Mouse (Mus musculus): ENCODE measurements around the gene Ccnyl1. TPM values are rescaled to one million over a fixed set of nuclear protein-coding genes. Genes with fewer than 3 reads are reported as not detected.
"Not testable (repeated sequence)": the region's sequence is repeated elsewhere in the genome, so short reads cannot be mapped to it uniquely, and the experiment has no call there.

Gene Ccnyl1
- 16.3 and 19.5 TPM in 2 replicates for total RNA-seq (2014; fragmentation: Nextera tagmentation)
- 13.5 and 14.2 TPM in 2 replicates for total RNA-seq (2017)
- polyA plus RNA-seq (2012): 50.2 and 71.2 TPM in 2 replicates

- TF ChIP-seq TAL1 (conservative IDR thresholded peaks at IDR 0.05; ENCODE audit: low read depth, low read length) (no peak), POLR2AphosphoS5 (IDR thresholded peaks at IDR 0.05; ENCODE audit: insufficient replicate concordance, low read depth, low read length) (peak; percentile 81)
- peaks cover 36% of the 10 kb centered on the region for H3K4me1 ChIP-seq (ENCODE audit: insufficient read depth, low read depth, low read length)
- peak; percentile 97 for ATAC-seq (ENCODE audit: extremely low read depth, insufficient number of reproducible peaks, low FRiP score, poor library complexity, severe bottlenecking)
These were observed at the start of gene Ccnyl1 for GRCm38 (mm10) chr1:64690213-64691013. Gene Ccnyl1, plus strand, starts transcription at chr1:64690455.

GRCm38 (mm10) chr1:64641069-64641468, 49.2 kb upstream of the Ccnyl1 start:
- peaks cover 9% of the 10 kb centered on the region for H3K4me1 ChIP-seq (ENCODE audit: insufficient read depth, low read depth, low read length)
- no peak overlapping the region for H3K4me3 ChIP-seq (ENCODE audit: low read depth, low read length)
- H3K9me3 ChIP-seq (replicated peaks): no peaks in the 10 kb centered on the region
- no peaks in the 10 kb centered on the region for H3K36me3 ChIP-seq (replicated peaks)
- no peak for ATAC-seq (ENCODE audit: extremely low read depth, insufficient number of reproducible peaks, low FRiP score, poor library complexity, severe bottlenecking)
- TF ChIP-seq POLR2AphosphoS5 (IDR thresholded peaks at IDR 0.05; ENCODE audit: insufficient replicate concordance, low read depth, low read length): no peak
- H3K27me3 ChIP-seq (ENCODE audit: insufficient read depth, low read length): peaks cover 28% of the 10 kb centered on the region
- DNase-seq (ENCODE audit: low spot score): no peak

More at GRCm38 (mm10) chr1:64690213-64691013, at the start of gene Ccnyl1:
- Histone ChIP-seq H3K9me3 (replicated peaks) (no peaks in the 10 kb centered on the region), H3K27me3 (ENCODE audit: insufficient read depth, low read length) (no peaks in the 10 kb centered on the region), H3K4me3 (ENCODE audit: low read depth, low read length) (peak within 1 kb of the TSS; percentile 84), H3K36me3 (replicated peaks) (peaks cover 10% of the 10 kb centered on the region)
- DNase-seq (ENCODE audit: low spot score): peak; percentile 99

GRCm38 (mm10) chr1:64642541-64642940, 47.7 kb upstream of the Ccnyl1 start:
- H3K4me3 ChIP-seq (ENCODE audit: low read depth, low read length); ATAC-seq (ENCODE audit: extremely low read depth, insufficient number of reproducible peaks, low FRiP score, poor library complexity, severe bottlenecking); H3K9me3 ChIP-seq (replicated peaks); H3K36me3 ChIP-seq (replicated peaks); DNase-seq (ENCODE audit: low spot score); H3K4me1 ChIP-seq (ENCODE audit: insufficient read depth, low read depth, low read length): not testable (repeated sequence)
- peaks cover 28% of the 10 kb centered on the region for H3K27me3 ChIP-seq (ENCODE audit: insufficient read depth, low read length)

- Histone ChIP-seq H3K4me1 (ENCODE audit: insufficient read depth, low read depth, low read length) (peaks cover 3% of the 10 kb centered on the region), H3K36me3 (replicated peaks) (no peaks in the 10 kb centered on the region), H3K4me3 (ENCODE audit: low read depth, low read length) (no peak overlapping the region), H3K27me3 (ENCODE audit: insufficient read depth, low read length) (peaks cover 20% of the 10 kb centered on the region), H3K9me3 (replicated peaks) (no peaks in the 10 kb centered on the region)
- DNase-seq (ENCODE audit: low spot score): no peak
- ATAC-seq (ENCODE audit: extremely low read depth, insufficient number of reproducible peaks, low FRiP score, poor library complexity, severe bottlenecking): no peak
- TF ChIP-seq TAL1 (conservative IDR thresholded peaks at IDR 0.05; ENCODE audit: low read depth, low read length) (no peak), GATA1 (IDR thresholded peaks at IDR 0.05; ENCODE audit: borderline replicate concordance, low read length) (no peak), CTCF (IDR thresholded peaks at IDR 0.05; ENCODE audit: low read depth, low read length) (no peak), GATA2 (IDR thresholded peaks at IDR 0.05; ENCODE audit: borderline replicate concordance, low read depth, low read length) (no peak), POLR2AphosphoS5 (IDR thresholded peaks at IDR 0.05; ENCODE audit: insufficient replicate concordance, low read depth, low read length) (no peak)
These were observed 45.7 kb upstream of the Ccnyl1 start for GRCm38 (mm10) chr1:64644513-64644912.

GRCm38 (mm10) chr1:64649362-64650124, 40.7 kb upstream of the Ccnyl1 start:
- Histone ChIP-seq H3K4me1 (ENCODE audit: insufficient read depth, low read depth, low read length) (no peaks in the 10 kb centered on the region), H3K27me3 (ENCODE audit: insufficient read depth, low read length) (peaks cover 31% of the 10 kb centered on the region), H3K4me3 (ENCODE audit: low read depth, low read length) (no peak overlapping the region), H3K9me3 (replicated peaks) (no peaks in the 10 kb centered on the region), H3K36me3 (replicated peaks) (no peaks in the 10 kb centered on the region)
- DNase-seq (ENCODE audit: low spot score): no peak
- no peak for TF ChIP-seq TAL1 (conservative IDR thresholded peaks at IDR 0.05; ENCODE audit: low read depth, low read length)
- TF ChIP-seq POLR2AphosphoS5 (IDR thresholded peaks at IDR 0.05; ENCODE audit: insufficient replicate concordance, low read depth, low read length): no peak
- no peak for TF ChIP-seq CTCF (IDR thresholded peaks at IDR 0.05; ENCODE audit: low read depth, low read length)
- no peak for TF ChIP-seq GATA2 (IDR thresholded peaks at IDR 0.05; ENCODE audit: borderline replicate concordance, low read depth, low read length)
- TF ChIP-seq GATA1 (IDR thresholded peaks at IDR 0.05; ENCODE audit: borderline replicate concordance, low read length): no peak
- ATAC-seq (ENCODE audit: extremely low read depth, insufficient number of reproducible peaks, low FRiP score, poor library complexity, severe bottlenecking): no peak

- Histone ChIP-seq H3K4me1 (ENCODE audit: insufficient read depth, low read depth, low read length) (peaks cover 13% of the 10 kb centered on the region; the same call in 1 of the 2 replicates), H3K27me3 (ENCODE audit: insufficient read depth, low read length) (peaks cover 26% of the 10 kb centered on the region), H3K4me3 (ENCODE audit: low read depth, low read length) (no peak overlapping the region), H3K9me3 (replicated peaks) (no peaks in the 10 kb centered on the region), H3K36me3 (replicated peaks) (no peaks in the 10 kb centered on the region)
- DNase-seq (ENCODE audit: low spot score): no peak
- no peak for ATAC-seq (ENCODE audit: extremely low read depth, insufficient number of reproducible peaks, low FRiP score, poor library complexity, severe bottlenecking)
- TF ChIP-seq GATA2 (IDR thresholded peaks at IDR 0.05; ENCODE audit: borderline replicate concordance, low read depth, low read length) (no peak), GATA1 (IDR thresholded peaks at IDR 0.05; ENCODE audit: borderline replicate concordance, low read length) (no peak), POLR2AphosphoS5 (IDR thresholded peaks at IDR 0.05; ENCODE audit: insufficient replicate concordance, low read depth, low read length) (no peak), CTCF (IDR thresholded peaks at IDR 0.05; ENCODE audit: low read depth, low read length) (no peak), TAL1 (conservative IDR thresholded peaks at IDR 0.05; ENCODE audit: low read depth, low read length) (no peak)
These were observed 36.6 kb upstream of the Ccnyl1 start for GRCm38 (mm10) chr1:64653701-64654100.

All from G1E (cell line).